Mouse (Mus musculus) heart, postnatal 0 days (tissue): ENCODE measurements around the gene Mrpl54. TPM values are rescaled to one million over a fixed set of nuclear protein-coding genes. Genes with fewer than 3 reads are reported as not detected.

Source experiments
- ATAC-seq: fragments of 200-750 bp; cut with Nextera tagmentation; 2 replicates; pipeline ENCODE4 v1.8.0; 2017; ENCODE audit warnings: low read depth, moderate number of reproducible peaks, moderate library complexity; ENCODE audit not compliant: insufficient read depth
- DNase-seq: peaks from one replicate; pipeline ENCODE4 v3.0.0-alpha.2; 2016; ENCODE audit warnings: low spot score
- H3K27ac ChIP-seq: fragments of 300-500 bp; sonication (generic); 2 replicates; pipeline ENCODE4 v1.5.1; 2014; ENCODE audit warnings: low read depth, mild to moderate bottlenecking
- H3K27me3 ChIP-seq: fragments of 300-500 bp; sonication (generic); 2 replicates; pipeline ENCODE4 v1.6.1; 2014; ENCODE audit warnings: low read length, mixed read lengths; ENCODE audit not compliant: control insufficient read depth, insufficient read depth
- H3K36me3 ChIP-seq: fragments of 300-500 bp; sonication (generic); replicated peaks from 2 replicates; pipeline ENCODE4 v1.6.1; 2014; ENCODE audit warnings: low read length, mixed read lengths; ENCODE audit not compliant: control insufficient read depth, insufficient read depth
- H3K4me1 ChIP-seq: fragments of 300-500 bp; sonication (generic); 2 replicates; pipeline ENCODE4 v1.6.1; 2014; ENCODE audit warnings: antibody characterized with exemption; ENCODE audit not compliant: control insufficient read depth, insufficient read depth
- H3K4me2 ChIP-seq: fragments of 300-500 bp; sonication (generic); 2 replicates; pipeline ENCODE4 v1.6.1; 2014; ENCODE audit warnings: low read depth, mild to moderate bottlenecking, low read length, moderate library complexity
- H3K4me3 ChIP-seq: fragments of 300-500 bp; sonication (generic); 2 replicates; pipeline ENCODE4 v1.5.1; 2014; ENCODE audit warnings: low read depth, low read length
- H3K9ac ChIP-seq: fragments of 300-500 bp; sonication (generic); replicated peaks from 2 replicates; pipeline ENCODE4 v1.6.1; 2014; ENCODE audit warnings: low read depth, low read length, mixed read lengths
- H3K9me3 ChIP-seq: fragments of 300-500 bp; sonication (generic); replicated peaks from 2 replicates; pipeline ENCODE4 v1.6.1; 2016; ENCODE audit warnings: low read length; ENCODE audit not compliant: control insufficient read depth
- CTCF ChIP-seq: IDR thresholded peaks from 2 replicates; pipeline ENCODE4 v1.5.1; 2016; ENCODE audit warnings: antibody characterized with exemption, control low read depth, low read depth
- EP300 ChIP-seq: IDR thresholded peaks from 2 replicates; pipeline ENCODE4 v1.6.1; 2016; ENCODE audit warnings: antibody characterized with exemption, low read depth
- WGBS: fragments of 180-500 bp; shearing (Covaris S2); extraction: QIAGEN DNeasy Blood & Tissue Kit; methylation state at CpG from one replicate; pipeline ENCODE4 v1.1.7; 2014; 5-methylcytosine and 5-hydroxymethylcytosine counted together
- polyA plus RNA-seq: library from polyadenylated mRNA; unstranded; fragments of >200 nt; fragmentation: Nextera tagmentation; extraction: Ambion mirVana; gene quantifications from 2 replicates; pipeline ENCODE4 v1.2.1, GENCODE M21; 2015
- total RNA-seq: library from RNA; depleted of rRNA; stranded (reverse); fragments of >200 nt; gene quantifications from 2 replicates; pipeline ENCODE4 v1.2.3, GENCODE M21; 2014; ENCODE audit warnings: low replicate concordance

Gene Mrpl54
- total and polyA plus RNA-seq, 2 experiments from 2014 or later: 264 to 272 TPM

DNA sequence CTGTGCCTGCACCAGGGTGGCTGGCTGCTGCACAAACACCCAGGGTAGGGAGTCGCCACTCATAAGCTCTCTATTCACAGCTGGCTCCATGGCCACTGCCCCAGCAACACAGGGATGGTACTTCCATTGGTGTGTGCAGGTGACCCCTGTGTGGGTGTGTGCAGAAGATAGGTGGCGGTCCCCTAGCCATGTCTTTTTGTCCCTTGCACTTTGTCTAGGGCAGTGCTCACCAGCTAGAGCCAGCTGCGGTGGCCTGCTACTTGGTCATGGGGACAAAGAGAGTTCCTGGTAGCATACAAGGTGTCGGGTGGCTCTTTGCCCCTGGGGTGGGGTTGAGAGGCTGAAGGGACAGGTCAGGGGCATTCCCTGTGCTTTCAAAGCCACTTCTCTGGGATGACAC, 22.6 kb downstream of the Mrpl54 start:
- Histone ChIP-seq H3K27me3 (peaks cover 20% of the 10 kb centered on the region), H3K4me1 (0 out of 2 replicates have a peak, but pooled peaks cover 2% of the 10 kb centered on the region), H3K36me3 (no peaks in the 10 kb centered on the region), H3K9me3 (no peaks in the 10 kb centered on the region), H3K4me2 (no peak overlapping the region), H3K9ac (no peak overlapping the region), H3K4me3 (no peak overlapping the region), H3K27ac (no peak overlapping the region)
- TF ChIP-seq CTCF (no peak), EP300 (no peak)
- WGBS: 69% methylated on average over 4 of the region's 4 CpGs
- DNase-seq: no peak
- no peak for ATAC-seq

DNA sequence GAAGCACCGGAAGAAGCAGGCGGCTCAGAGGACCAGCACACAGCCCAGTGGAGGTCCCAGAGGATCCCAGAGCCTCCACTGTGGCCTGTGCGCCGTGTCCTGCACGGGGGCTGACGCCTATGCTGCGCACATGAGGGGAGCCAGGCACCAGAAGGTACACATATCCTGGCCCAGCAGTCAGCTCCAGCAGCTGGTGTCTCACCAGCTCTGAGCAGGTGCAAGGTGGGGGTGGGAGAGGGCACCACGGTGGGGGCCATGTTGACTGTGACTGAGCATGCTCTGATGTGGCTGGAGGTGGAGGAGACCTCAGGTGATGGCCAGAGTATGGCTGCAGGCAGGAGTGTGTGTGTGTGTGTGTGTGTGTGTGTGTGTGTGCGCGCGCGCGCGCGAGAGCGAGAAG, 24.7 kb downstream of the Mrpl54 start:
- no peaks in the 10 kb centered on the region for H3K9me3 ChIP-seq
- H3K4me2 ChIP-seq: no peak overlapping the region
- H3K36me3 ChIP-seq: no peaks in the 10 kb centered on the region
- H3K27me3 ChIP-seq: peaks cover 21% of the 10 kb centered on the region
- no peak overlapping the region for H3K4me3 ChIP-seq
- H3K27ac ChIP-seq: no peak overlapping the region
- DNase-seq (no peak), ATAC-seq (no peak)
- 0 out of 2 replicates have a peak, but pooled peaks cover 2% of the 10 kb centered on the region for H3K4me1 ChIP-seq
- 85% methylated on average over 16 of the region's 16 CpGs for WGBS
- no peak for TF ChIP-seq EP300
- no peak for TF ChIP-seq CTCF
- H3K9ac ChIP-seq: no peak overlapping the region

DNA sequence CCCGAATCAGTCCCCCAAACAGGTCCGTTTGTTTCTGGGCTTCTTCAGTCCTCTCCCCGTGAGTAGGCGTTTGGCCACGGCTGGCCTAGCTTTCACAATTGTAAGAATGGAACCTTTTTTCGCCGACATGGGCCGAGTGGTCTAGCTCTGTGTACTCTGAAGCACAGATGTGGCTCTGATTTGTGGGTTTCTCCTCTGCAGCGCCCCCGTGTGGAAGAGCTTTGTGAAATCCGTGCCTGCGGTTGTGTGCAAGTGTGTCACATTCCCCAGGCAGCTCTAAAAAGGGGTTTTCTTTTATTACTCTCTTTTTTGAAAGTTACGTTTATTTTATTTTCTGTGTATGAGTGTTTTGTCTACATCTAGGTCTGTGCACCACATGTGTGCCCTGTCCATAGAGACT, 25.9 kb downstream of the Mrpl54 start:
- 31% methylated on average over 13 of the region's 13 CpGs for WGBS
- peaks cover 21% of the 10 kb centered on the region for H3K27me3 ChIP-seq
- no peak overlapping the region for H3K9ac ChIP-seq
- peak; percentile 57 for TF ChIP-seq CTCF
- no peak for TF ChIP-seq EP300
- no peaks in the 10 kb centered on the region for H3K9me3 ChIP-seq
- no peak overlapping the region for H3K4me3 ChIP-seq
- DNase-seq: no peak
- no peak overlapping the region for H3K27ac ChIP-seq
- H3K36me3 ChIP-seq: no peaks in the 10 kb centered on the region
- no peak for ATAC-seq
- H3K4me2 ChIP-seq: no peak overlapping the region
- 0 out of 2 replicates have a peak, but pooled peaks cover 2% of the 10 kb centered on the region for H3K4me1 ChIP-seq

DNA sequence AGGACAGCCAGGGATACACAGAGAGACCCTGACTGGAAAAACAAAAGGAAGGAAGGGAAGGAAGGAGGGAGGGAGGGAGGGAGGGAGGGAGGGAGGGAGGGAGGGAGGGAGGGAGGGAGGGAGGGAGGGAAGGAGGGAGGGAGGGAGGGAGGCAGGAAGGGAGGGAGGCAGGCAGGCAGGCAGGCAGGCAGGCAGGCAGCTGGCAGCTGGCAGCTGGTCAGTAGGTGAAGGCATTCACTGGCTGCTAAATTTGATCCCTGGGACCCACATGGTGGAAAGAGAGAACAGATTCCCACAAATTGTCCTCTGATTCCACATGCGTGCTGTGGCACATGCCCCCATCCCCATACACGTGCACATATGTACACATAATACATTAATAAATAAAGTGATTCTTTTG, 28.1 kb downstream of the Mrpl54 start:
- H3K27me3 ChIP-seq: peaks cover 21% of the 10 kb centered on the region
- WGBS: 76% methylated on average over 2 of the region's 2 CpGs
- H3K4me3 ChIP-seq: no peak overlapping the region

DNA sequence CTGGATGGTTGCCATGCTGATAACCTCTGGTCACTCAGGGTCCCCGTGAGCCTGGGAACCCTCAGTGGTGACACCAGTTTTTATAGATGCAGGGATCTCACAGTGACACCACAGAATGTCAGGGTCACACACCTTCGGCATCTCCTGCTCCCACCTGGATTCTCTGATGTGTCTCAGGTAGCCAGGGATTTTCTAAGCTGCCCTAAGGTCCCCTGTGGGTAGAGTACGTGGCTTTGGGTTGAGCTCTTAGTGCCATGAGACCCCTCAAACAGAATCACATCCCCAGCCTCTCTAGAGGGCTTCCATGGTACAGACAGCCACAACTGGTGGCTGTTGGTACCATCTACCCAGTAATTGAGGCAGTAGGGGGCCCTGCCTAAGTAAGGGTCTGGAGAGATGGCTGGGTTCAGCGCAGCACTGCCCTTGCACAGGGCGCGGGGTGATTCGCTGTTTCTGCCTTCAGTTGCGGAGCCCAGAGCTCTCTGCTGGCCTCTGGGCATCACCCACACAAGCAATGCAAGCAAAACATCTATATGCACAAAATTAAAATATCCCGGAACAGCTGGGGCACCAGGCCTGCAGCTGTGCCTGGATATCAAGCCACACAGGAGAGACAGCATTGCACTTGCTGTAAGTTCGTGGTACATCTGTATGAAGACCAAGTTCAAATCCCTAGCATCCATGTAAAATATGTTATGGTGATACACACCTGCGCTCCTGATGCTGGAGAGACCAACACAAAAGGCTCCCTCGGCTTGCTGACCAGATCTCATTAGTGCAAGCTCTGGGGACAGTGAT, 30.1 kb downstream of the Mrpl54 start:
- no peak overlapping the region for H3K4me3 ChIP-seq
- TF ChIP-seq EP300: no peak
- TF ChIP-seq CTCF: no peak
- H3K36me3 ChIP-seq: no peaks in the 10 kb centered on the region
- 79% methylated on average over 12 of the region's 12 CpGs for WGBS
- H3K4me2 ChIP-seq: no peak overlapping the region
- ATAC-seq: no peak
- no peak overlapping the region for H3K27ac ChIP-seq
- no peaks in the 10 kb centered on the region for H3K9me3 ChIP-seq
- no peak overlapping the region for H3K9ac ChIP-seq
- H3K27me3 ChIP-seq: peaks cover 25% of the 10 kb centered on the region
- no peak for DNase-seq
- peaks cover 5% of the 10 kb centered on the region; the same call in 1 of the 2 replicates for H3K4me1 ChIP-seq

More for the DNA sequence above, 28.1 kb downstream of the Mrpl54 start:
- DNase-seq: no peak
- no peak overlapping the region for H3K9ac ChIP-seq
- ATAC-seq: no peak
- peaks cover 2% of the 10 kb centered on the region; the same call in 1 of the 2 replicates for H3K4me1 ChIP-seq
- TF ChIP-seq EP300 (no peak), CTCF (no peak)
- no peak overlapping the region for H3K4me2 ChIP-seq
- no peaks in the 10 kb centered on the region for H3K36me3 ChIP-seq
- H3K9me3 ChIP-seq: no peaks in the 10 kb centered on the region
- H3K27ac ChIP-seq: no peak overlapping the region
